Mouse (Mus musculus) spleen, postnatal 10 days (tissue): Measurements from ENCODE around the gene Abl2.
"Not testable (repeated sequence)": the region's sequence is repeated elsewhere in the genome, so short reads cannot be mapped to it uniquely, and the experiment has no call there.

Experiments
- DNase-seq, 2 experiments: peaks; one replicate each; pipeline ENCODE4 v3.0.0; 2021 to 2022; ENCODE audit warnings: low spot score in 2 of 2

Abl2 gene

GRCm38 (mm10) chr1:156558024-156558930 lies at the start of gene Abl2:
Abl2 (plus strand) TSS chr1:156558786.
- peak; percentile 81 to 91 for DNase-seq

- no peak for DNase-seq
Observed at GRCm38 (mm10) chr1:156520136-156520780, 38.3 kb upstream of the Abl2 start.

GRCm38 (mm10) chr1:156521796-156522517 lies 36.6 kb upstream of the Abl2 start:
- peak in 1 of 2 experiments; percentile 53 for DNase-seq

GRCm38 (mm10) chr1:156523842-156524241 lies 34.7 kb upstream of the Abl2 start, which contains the start of gene Gm10031:
Gm10031 (plus strand) TSS chr1:156524012.
- not testable (repeated sequence) for DNase-seq

GRCm38 (mm10) chr1:156532476-156533175 lies 26.0 kb upstream of the Abl2 start:
- not testable (repeated sequence) for DNase-seq

- no peak for DNase-seq
Observed at GRCm38 (mm10) chr1:156533483-156533882, 25.1 kb upstream of the Abl2 start.

GRCm38 (mm10) chr1:156533911-156534310 lies 24.7 kb upstream of the Abl2 start:
- DNase-seq = no peak

GRCm38 (mm10) chr1:156537031-156537430 lies 21.6 kb upstream of the Abl2 start:
- no peak for DNase-seq

- no peak for DNase-seq
Observed at GRCm38 (mm10) chr1:156537701-156538100, 20.9 kb upstream of the Abl2 start.

GRCm38 (mm10) chr1:156538382-156538781 lies 20.2 kb upstream of the Abl2 start:
- no peak for DNase-seq

GRCm38 (mm10) chr1:156539787-156540560 lies 18.6 kb upstream of the Abl2 start:
- DNase-seq = no peak

GRCm38 (mm10) chr1:156543999-156544398 lies 14.6 kb upstream of the Abl2 start:
- no peak for DNase-seq

- DNase-seq = peak; percentile 53 to 65
Observed at GRCm38 (mm10) chr1:156558950-156559640, 509 bp downstream of the Abl2 start.

GRCm38 (mm10) chr1:156559641-156560020 lies 1.0 kb downstream of the Abl2 start:
- DNase-seq = peak in 1 of 2 experiments; percentile 15

GRCm38 (mm10) chr1:156560500-156560899 lies 1.9 kb downstream of the Abl2 start:
- no peak for DNase-seq

- no peak for DNase-seq
Observed at GRCm38 (mm10) chr1:156565328-156565727, 6.7 kb downstream of the Abl2 start.

- peak; percentile 18 to 64 for DNase-seq
Observed at GRCm38 (mm10) chr1:156566132-156566531, 7.5 kb downstream of the Abl2 start.

- DNase-seq = no peak
Observed at GRCm38 (mm10) chr1:156569615-156570014, 11.0 kb downstream of the Abl2 start.

- no peak for DNase-seq
Observed at GRCm38 (mm10) chr1:156572952-156573351, 14.4 kb downstream of the Abl2 start.

GRCm38 (mm10) chr1:156581149-156581548 lies 22.6 kb downstream of the Abl2 start:
- DNase-seq = no peak
